Mouse (Mus musculus): ENCODE results near the gene Psd4. TPM values are rescaled to one million over a fixed set of nuclear protein-coding genes. Genes with fewer than 3 reads are reported as not detected.

Psd4 gene
- 100 to 1,000 TPM; 193 to 213 TPM for total RNA-seq (2023)

DNA sequence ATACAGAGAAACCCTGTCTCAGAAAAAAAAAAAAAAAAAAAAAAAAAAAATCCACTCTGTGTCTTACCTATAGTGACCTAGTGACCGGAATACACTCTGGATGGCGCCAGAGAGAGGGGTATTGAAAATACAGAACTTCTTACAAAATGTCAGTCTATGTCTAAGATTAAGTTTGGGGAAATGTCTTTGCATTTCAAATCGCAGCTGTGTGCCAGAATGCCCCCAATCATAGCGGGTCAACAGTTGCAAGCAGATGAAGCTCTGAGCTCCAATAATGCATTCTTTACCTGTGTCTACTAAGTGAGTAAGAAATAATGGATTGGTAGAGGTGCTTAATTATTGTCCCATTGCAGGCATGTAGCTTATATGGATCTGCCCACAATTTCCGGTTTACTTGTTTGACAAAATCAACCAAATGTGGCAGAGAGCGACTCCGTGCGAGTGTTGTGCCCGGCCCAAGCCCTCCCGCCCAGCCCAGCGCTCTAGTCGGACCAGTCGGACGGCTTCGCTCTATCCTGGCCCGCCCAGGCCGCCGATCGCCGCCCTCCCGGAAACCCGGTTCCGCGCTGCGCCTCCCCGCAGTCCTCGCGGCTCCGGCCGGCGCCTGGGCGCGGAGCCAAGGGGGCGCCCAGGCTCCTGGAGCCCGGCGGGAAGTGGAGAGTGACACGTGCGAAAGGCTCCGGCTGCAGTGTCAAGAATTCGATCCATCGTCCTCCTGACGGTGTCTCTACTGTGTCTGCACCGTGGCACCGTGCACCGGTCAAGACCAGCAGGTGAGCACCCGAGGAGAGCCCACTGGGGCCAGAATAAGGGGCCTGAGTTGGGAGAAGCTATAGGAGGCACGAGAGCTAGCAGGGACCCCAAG is at the start of gene Psd4:
Psd4 (plus strand) TSS at position 551 of the 865 bp plus-strand sequence.

DNA sequence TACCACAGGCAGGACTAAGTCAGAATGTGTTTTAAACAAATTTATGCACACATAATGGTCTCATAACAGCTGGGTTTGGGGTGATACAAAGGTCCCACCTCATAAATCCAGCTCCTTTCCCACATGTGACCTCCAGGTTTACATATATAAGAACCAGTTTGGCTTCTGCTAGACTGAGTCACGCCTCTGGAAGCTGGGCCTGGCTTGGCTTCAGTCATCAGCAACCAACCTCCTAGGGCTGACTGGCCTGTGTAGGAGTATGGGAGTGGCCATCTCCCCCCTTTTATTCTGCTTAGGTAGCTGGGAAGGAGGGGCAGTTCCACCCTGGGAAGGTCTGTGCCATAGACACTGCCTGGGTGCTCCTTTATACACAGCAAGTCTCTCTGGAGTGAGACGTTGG is 30.8 kb upstream of the Psd4 start, which contains the start of gene Il1rn:
Il1rn (plus strand) TSS at position 309 of the 400 bp plus-strand sequence.

Other genes with a start within 250 kb of the Psd4 start
- gene Il1f8, start 214.4 kb upstream of the Psd4 start, total RNA-seq (2023) = not detected
- gene Il1f9, start 181.1 kb upstream of the Psd4 start, total RNA-seq (2023) = not detected
- not detected for gene Il1f6, start 152.2 kb upstream of the Psd4 start, total RNA-seq (2023)
- gene Il1f5, start 90.6 kb upstream of the Psd4 start, total RNA-seq (2023) = not detected
- not detected for gene Il1f10, start 76.4 kb upstream of the Psd4 start, total RNA-seq (2023)
- under 1 TPM in 1 of 2 experiments, not detected in 1; 0.50 TPM for gene Il1rn, start 30.7 kb upstream of the Psd4 start, total RNA-seq (2023)
- not detected for gene Pax8, start 108.0 kb downstream of the Psd4 start, total RNA-seq (2023)